Mouse (Mus musculus) forebrain, embryonic 11.5 days (tissue): ENCODE measurements around the gene Rmnd5a. TPM values are rescaled to one million over a fixed set of nuclear protein-coding genes. Genes with fewer than 3 reads are reported as not detected.

Source experiments
- ATAC-seq: fragments of 200-750 bp; cut with Nextera tagmentation; replicated peaks from 2 replicates; pipeline ENCODE4 v1.8.0; 2017; ENCODE audit warnings: moderate TSS enrichment; ENCODE audit not compliant: low FRiP score
- DNase-seq: peaks from one replicate; pipeline ENCODE4 v3.0.0-alpha.2; 2017; ENCODE audit warnings: low spot score
- H3K27ac ChIP-seq: fragments of 300-500 bp; sonication (generic); 2 replicates; pipeline ENCODE4 v1.5.1; 2014; ENCODE audit warnings: low read depth, low read length
- H3K27me3 ChIP-seq: fragments of 300-500 bp; sonication (generic); 2 replicates; pipeline ENCODE4 v1.6.1; 2014; ENCODE audit warnings: mild to moderate bottlenecking, low read length, mixed read lengths; ENCODE audit not compliant: control insufficient read depth, insufficient read depth
- H3K36me3 ChIP-seq: fragments of 300-500 bp; sonication (generic); 2 replicates; pipeline ENCODE4 v1.6.1; 2014; ENCODE audit warnings: mild to moderate bottlenecking, low read length, moderate library complexity, mixed read lengths; ENCODE audit not compliant: control insufficient read depth, insufficient read depth
- H3K4me1 ChIP-seq: fragments of 300-500 bp; sonication (generic); replicated peaks from 2 replicates; pipeline ENCODE4 v1.6.1; 2014; ENCODE audit warnings: low read length, mixed read lengths; ENCODE audit not compliant: control insufficient read depth, insufficient read depth
- H3K4me2 ChIP-seq: fragments of 300-500 bp; sonication (generic); 2 replicates; pipeline ENCODE4 v1.6.1; 2014; ENCODE audit warnings: low read depth, mild to moderate bottlenecking, low read length, moderate library complexity, mixed read lengths; ENCODE audit not compliant: severe bottlenecking
- H3K4me3 ChIP-seq: fragments of 300-500 bp; sonication (generic); 2 replicates; pipeline ENCODE4 v1.5.1; 2014; ENCODE audit warnings: low read depth, low read length
- H3K9ac ChIP-seq: fragments of 300-500 bp; sonication (generic); 2 replicates; pipeline ENCODE4 v1.6.1; 2014; ENCODE audit warnings: low read length
- H3K9me3 ChIP-seq: fragments of 300-500 bp; sonication (generic); 2 replicates; pipeline ENCODE4 v1.6.1; 2016; ENCODE audit warnings: low read length, mixed read lengths; ENCODE audit not compliant: control insufficient read depth
- WGBS: fragments of 180-500 bp; shearing (Covaris S2); extraction: QIAGEN DNeasy Blood & Tissue Kit; methylation state at CpG from one replicate; pipeline ENCODE4 v1.1.7; 2014; 5-methylcytosine and 5-hydroxymethylcytosine counted together
- polyA plus RNA-seq: library from polyadenylated mRNA; unstranded; fragments of >200 nt; fragmentation: Nextera tagmentation; extraction: Ambion mirVana; gene quantifications from 2 replicates; pipeline ENCODE4 v1.2.1, GENCODE M21; 2014

Rmnd5a gene
- polyA plus RNA-seq, 1 experiment from 2014 or later: 8.8 TPM

DNA sequence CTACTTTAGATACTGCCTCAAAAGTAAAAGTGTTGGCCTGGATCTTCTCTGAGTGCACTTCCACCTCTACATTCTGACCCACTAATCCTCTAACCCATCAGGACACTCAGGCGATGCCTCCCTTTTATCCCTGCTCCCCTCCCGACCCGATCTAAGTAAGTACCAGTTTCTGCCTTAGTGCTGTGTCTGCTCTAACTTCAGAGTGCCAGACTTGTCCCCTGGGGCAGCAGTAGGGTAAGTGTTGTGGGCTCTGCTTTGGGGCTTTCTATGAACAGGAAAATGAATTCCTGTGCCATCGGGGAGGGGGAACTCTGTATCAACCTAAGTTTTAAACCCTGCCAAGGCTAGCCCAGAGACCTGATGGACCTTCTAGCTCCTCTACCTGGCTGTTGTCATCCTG, 80.2 kb downstream of the Rmnd5a start:
- no peak for DNase-seq
- no peak overlapping the region for H3K4me3 ChIP-seq
- H3K27me3 ChIP-seq: no peaks in the 10 kb centered on the region
- no peak for ATAC-seq
- H3K36me3 ChIP-seq: no peaks in the 10 kb centered on the region
- 74% methylated on average over 4 of the region's 4 CpGs for WGBS
- no peak overlapping the region for H3K27ac ChIP-seq
- no peaks in the 10 kb centered on the region for H3K4me1 ChIP-seq
- no peak overlapping the region for H3K9ac ChIP-seq
- H3K9me3 ChIP-seq: no peaks in the 10 kb centered on the region
- no peak overlapping the region for H3K4me2 ChIP-seq

DNA sequence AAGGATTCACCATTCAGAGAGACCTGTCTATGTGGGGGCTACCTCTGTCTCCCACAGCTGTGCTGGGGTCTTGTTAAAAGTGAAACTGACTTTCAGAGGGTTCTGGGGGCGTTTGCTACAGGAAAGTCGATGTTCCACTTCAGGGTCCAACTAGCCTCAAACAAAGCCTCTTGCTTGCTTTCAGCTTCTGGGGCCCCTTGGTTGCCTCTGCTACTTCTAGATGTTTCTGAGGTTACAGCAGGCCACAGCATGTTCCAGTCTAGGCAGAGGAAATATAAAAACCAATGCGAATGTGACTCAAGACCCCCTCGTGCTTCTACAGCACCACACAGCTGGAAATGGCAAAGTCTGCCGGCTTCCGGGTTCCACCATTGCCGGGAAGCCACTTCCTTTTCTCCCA, 82.9 kb downstream of the Rmnd5a start:
- Histone ChIP-seq H3K36me3 (no peaks in the 10 kb centered on the region), H3K4me3 (no peak overlapping the region), H3K4me1 (no peaks in the 10 kb centered on the region), H3K4me2 (no peak overlapping the region), H3K9me3 (no peaks in the 10 kb centered on the region), H3K27ac (no peak overlapping the region), H3K27me3 (no peaks in the 10 kb centered on the region), H3K9ac (no peak overlapping the region)
- no peak for ATAC-seq
- WGBS: 93% methylated on average over 7 of the region's 7 CpGs
- no peak for DNase-seq

DNA sequence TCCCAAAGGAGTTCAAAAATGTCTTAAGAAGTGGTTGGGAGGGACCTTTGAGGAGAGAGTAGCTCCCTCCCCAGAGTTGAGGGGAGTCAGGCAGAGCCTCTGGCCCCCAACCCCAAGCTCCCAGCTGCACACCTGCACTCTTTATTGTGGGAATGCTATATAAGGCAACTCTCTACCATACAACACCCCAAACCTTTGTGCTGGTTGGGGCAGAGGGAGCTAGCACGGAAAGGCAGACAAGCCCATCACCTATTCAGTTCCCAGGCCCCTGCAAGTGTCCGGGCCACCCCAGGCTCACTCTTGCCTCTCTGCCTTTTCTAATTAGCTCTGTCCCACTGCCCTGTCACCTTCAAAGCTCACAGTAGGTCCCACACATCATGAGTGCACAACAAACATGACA, 86.7 kb downstream of the Rmnd5a start:
- DNase-seq (no peak), ATAC-seq (no peak)
- Histone ChIP-seq H3K27ac (no peak overlapping the region), H3K4me1 (no peaks in the 10 kb centered on the region), H3K4me2 (no peak overlapping the region), H3K9me3 (no peaks in the 10 kb centered on the region), H3K36me3 (no peaks in the 10 kb centered on the region), H3K27me3 (no peaks in the 10 kb centered on the region), H3K4me3 (no peak overlapping the region), H3K9ac (no peak overlapping the region)
- 76% methylated on average over 2 of the region's 2 CpGs for WGBS

DNA sequence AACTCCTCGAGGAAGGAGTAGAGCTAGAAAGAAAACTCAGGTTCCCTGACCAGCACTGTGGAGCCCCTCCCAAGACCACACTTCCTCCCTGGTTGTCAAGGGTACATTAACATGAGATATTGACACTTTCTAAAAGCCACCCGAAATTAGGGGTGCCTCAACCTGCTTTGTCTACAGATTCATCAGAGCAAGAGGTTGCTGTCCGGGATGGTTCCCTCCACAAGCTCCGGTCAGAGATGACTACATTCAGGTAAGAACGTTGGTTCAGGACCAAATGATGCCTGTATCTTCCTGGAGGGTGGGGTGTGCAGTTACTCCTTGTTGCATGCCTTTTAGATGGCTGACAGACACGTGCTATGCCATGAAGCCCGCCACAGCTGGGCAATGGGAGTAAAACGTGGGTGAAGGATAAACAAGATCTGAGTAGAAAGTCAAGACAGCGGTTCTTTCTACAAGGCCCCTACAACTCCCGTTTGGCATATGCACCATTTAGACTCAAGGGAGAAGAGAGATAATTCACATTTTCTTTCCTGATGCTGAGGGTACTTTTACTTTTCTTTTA, 87.5 kb downstream of the Rmnd5a start:
- Histone ChIP-seq H3K36me3 (no peaks in the 10 kb centered on the region), H3K27ac (no peak overlapping the region), H3K27me3 (no peaks in the 10 kb centered on the region), H3K4me1 (no peaks in the 10 kb centered on the region), H3K9me3 (peaks cover under 1% of the 10 kb centered on the region; the same call in 1 of the 2 replicates), H3K9ac (no peak overlapping the region), H3K4me3 (no peak overlapping the region), H3K4me2 (no peak overlapping the region)
- no peak for ATAC-seq
- DNase-seq: no peak
- 87% methylated on average over 10 of the region's 10 CpGs for WGBS

DNA sequence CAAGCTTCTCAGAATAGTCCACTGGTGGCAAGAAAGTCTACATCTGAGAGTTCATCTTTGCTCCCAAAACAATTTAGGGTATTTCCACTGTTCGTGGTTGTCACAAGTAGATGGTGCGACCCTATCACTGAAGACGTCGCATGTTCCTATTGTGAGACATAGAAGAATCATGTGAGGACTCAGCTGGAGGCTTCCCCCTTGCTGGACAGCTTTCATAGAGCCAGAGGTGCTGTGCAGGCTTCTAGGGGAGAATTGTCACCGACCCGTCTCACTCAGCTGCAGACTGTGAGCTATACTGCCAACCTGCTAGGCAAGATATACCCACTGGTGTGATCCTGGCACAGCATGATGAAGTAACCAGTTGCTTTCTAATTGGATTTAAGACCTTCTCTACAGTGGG, 88.2 kb downstream of the Rmnd5a start:
- no peak overlapping the region for H3K4me3 ChIP-seq
- 93% methylated on average over 6 of the region's 6 CpGs for WGBS
- no peaks in the 10 kb centered on the region for H3K36me3 ChIP-seq
- no peaks in the 10 kb centered on the region for H3K4me1 ChIP-seq
- peaks cover 3% of the 10 kb centered on the region; the same call in 1 of the 2 replicates for H3K9me3 ChIP-seq
- H3K4me2 ChIP-seq: no peak overlapping the region
- no peak overlapping the region for H3K9ac ChIP-seq
- H3K27me3 ChIP-seq: no peaks in the 10 kb centered on the region
- DNase-seq: no peak
- H3K27ac ChIP-seq: no peak overlapping the region
- ATAC-seq: no peak

DNA sequence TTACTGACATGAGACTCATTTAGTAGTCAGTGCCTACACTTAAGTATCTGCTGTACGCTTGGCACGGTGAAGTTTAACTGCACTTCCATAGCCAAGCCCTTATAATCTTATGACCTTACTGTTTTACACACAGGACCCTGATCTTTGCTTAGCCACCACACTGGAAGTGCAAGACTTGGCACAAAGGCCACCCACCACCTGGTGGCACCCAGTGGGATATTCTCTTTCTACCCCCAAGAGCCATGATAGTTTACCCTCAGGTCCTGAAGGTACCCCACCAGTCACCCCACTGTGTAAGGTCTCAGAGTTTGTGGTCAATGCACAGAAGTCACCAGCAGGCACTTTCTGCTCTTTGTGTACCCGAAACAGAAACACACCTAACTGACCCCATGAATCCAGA, 89.2 kb downstream of the Rmnd5a start:
- DNase-seq: no peak
- H3K4me1 ChIP-seq: no peaks in the 10 kb centered on the region
- 88% methylated on average over 3 of the region's 3 CpGs for whole genome bisulfite sequencing
- no peak overlapping the region for H3K4me3 ChIP-seq
- H3K4me2 ChIP-seq: no peak overlapping the region
- H3K27ac ChIP-seq: no peak overlapping the region
- H3K9ac ChIP-seq: no peak overlapping the region
- peaks cover 3% of the 10 kb centered on the region; the same call in 1 of the 2 replicates for H3K9me3 ChIP-seq
- no peak for ATAC-seq
- H3K27me3 ChIP-seq: no peaks in the 10 kb centered on the region
- no peaks in the 10 kb centered on the region for H3K36me3 ChIP-seq

DNA sequence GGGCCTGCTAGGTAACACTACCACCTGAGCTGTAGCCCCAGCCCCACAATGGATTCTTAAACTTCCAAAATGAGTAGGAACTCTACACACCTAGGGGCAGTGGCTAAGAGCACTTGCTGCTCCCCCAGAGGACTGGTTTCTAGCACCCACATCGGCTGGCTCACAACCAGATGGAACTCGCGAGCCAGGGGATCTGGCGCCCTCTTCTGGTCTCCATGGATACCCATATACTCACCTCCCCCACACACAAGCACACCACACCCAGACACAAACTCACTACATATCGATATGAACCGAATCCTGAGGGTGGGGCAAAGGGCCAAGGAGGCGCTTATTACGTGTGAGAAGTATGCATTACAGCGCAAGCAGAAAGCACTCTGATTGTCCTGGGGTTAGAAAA, 92.4 kb downstream of the Rmnd5a start:
- WGBS: 97% methylated on average over 9 of the region's 9 CpGs
- ATAC-seq: no peak

DNA sequence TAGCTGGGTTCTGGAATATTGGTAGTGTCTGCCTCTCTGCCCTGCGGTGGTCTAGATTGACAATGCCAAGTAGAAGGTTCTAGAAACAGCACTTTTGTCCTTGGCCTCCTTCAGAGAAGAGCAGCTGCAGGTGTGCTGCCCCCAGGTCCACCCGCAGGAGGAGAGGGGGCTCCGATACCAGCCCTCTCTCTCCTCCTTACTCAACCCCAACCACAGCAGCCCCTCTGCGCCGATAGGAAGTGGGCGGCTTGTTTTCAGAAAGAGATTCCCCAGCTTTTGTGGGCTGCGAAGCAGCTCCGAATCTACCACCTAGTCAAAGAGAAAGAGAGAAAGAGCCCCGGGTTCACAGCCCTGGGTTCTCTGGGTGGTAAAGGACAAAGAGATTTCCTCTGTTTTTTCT, 99.3 kb downstream of the Rmnd5a start:
- 89% methylated on average over 9 of the region's 9 CpGs for WGBS
- H3K4me3 ChIP-seq: no peak overlapping the region
- ATAC-seq: no peak

More for the DNA sequence above, 92.4 kb downstream of the Rmnd5a start:
- Histone ChIP-seq H3K4me2 (no peak overlapping the region), H3K9ac (no peak overlapping the region), H3K9me3 (peaks cover 3% of the 10 kb centered on the region; the same call in 1 of the 2 replicates), H3K27ac (no peak overlapping the region), H3K36me3 (no peaks in the 10 kb centered on the region), H3K4me1 (no peaks in the 10 kb centered on the region), H3K27me3 (no peaks in the 10 kb centered on the region), H3K4me3 (no peak overlapping the region)
- DNase-seq: no peak

DNA sequence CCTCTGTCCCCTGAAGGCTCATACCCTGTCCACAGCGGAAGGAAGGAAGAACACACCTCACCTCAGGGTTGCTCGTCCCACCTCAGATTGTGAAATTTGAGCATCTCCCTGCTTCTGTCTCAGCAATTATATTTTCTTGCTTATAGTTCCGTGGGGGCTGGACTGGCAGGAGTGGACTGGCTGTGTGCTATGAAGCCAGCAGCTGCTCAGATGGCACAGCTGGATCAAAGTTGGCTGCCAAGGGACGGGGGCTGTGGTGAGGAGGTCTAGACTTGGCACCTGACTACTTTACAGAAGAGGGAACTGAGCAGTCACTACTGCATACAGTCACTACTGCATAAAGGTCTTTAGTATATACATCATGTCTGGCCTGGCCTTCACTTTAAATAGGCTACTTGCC, 101.1 kb downstream of the Rmnd5a start:
- Histone ChIP-seq H3K4me3 (no peak overlapping the region), H3K4me1 (no peaks in the 10 kb centered on the region), H3K9ac (no peak overlapping the region), H3K9me3 (no peaks in the 10 kb centered on the region), H3K36me3 (no peaks in the 10 kb centered on the region), H3K27me3 (no peaks in the 10 kb centered on the region), H3K4me2 (no peak overlapping the region), H3K27ac (no peak overlapping the region)
- ATAC-seq (no peak), DNase-seq (no peak)
- WGBS: 83% methylated on average over 4 of the region's 4 CpGs

More for the DNA sequence above, 99.3 kb downstream of the Rmnd5a start:
- Histone ChIP-seq H3K4me1 (no peaks in the 10 kb centered on the region), H3K36me3 (no peaks in the 10 kb centered on the region), H3K4me2 (no peak overlapping the region), H3K27me3 (no peaks in the 10 kb centered on the region), H3K9ac (no peak overlapping the region), H3K9me3 (no peaks in the 10 kb centered on the region), H3K27ac (no peak overlapping the region)
- DNase-seq: no peak
